Mouse (Mus musculus): Measurements from ENCODE around the gene Aip. TPM values are rescaled to one million over a fixed set of nuclear protein-coding genes. Genes with fewer than 3 reads are reported as not detected.

Aip gene
- polyA plus RNA-seq, 1 experiment from 2014 or later: 75.9 TPM

- 93% methylated on average over 2 of the region's 2 CpGs for WGBS
- no peak for ATAC-seq
- Histone ChIP-seq H3K4me2 (peak overlapping the region; percentile 81), H3K9ac (no peak overlapping the region), H3K4me1 (peaks cover 49% of the 10 kb centered on the region), H3K27me3 (peaks cover 32% of the 10 kb centered on the region), H3K36me3 (ENCODE audit: poor library complexity, severe bottlenecking) (peaks cover 13% of the 10 kb centered on the region; the same call in 1 of the 2 replicates), H3K4me3 (peak overlapping the region; percentile 50; the same call in 1 of the 2 replicates), H3K27ac (no peak overlapping the region), H3K9me3 (replicated peaks) (no peaks in the 10 kb centered on the region)
These were observed 23.6 kb downstream of the Aip start for GRCm38 (mm10) chr19:4102049-4102448.

DNA sequence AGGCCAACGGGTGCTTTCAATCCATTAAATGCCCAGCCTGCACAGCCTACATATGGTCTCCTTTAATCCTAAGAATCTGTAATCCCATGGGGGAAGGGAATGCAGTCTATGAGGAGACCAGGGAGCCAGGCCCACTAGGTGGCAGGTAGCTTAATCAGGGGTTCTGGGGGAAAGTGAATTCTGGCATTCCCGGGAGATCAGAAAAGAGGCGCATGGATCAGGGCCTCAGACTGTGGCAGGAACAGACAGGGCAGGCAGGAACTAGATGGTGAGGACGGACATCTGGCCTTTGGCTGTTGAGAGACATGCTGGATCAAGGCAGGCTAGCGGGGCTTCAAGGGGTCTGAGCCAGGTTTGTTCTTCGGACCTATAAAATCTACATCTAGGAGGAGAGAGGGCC, 24.2 kb downstream of the Aip start:
- ATAC-seq: no peak

GRCm38 (mm10) chr19:4100718-4101261, 24.9 kb downstream of the Aip start:
- H3K27me3 ChIP-seq: peaks cover 32% of the 10 kb centered on the region
- H3K4me2 ChIP-seq: peak overlapping the region; percentile 81
- WGBS: under 1% methylated on average over 45 of the region's 52 CpGs
- H3K36me3 ChIP-seq (ENCODE audit: poor library complexity, severe bottlenecking): peaks cover 9% of the 10 kb centered on the region; the same call in 1 of the 2 replicates
- H3K27ac ChIP-seq: no peak overlapping the region
- 0 out of 2 replicates have a peak, but pooled peaks have one; percentile 4 for ATAC-seq
- no peaks in the 10 kb centered on the region for H3K9me3 ChIP-seq (replicated peaks)
- peak overlapping the region; percentile 74 for H3K9ac ChIP-seq
- peaks cover 56% of the 10 kb centered on the region for H3K4me1 ChIP-seq
- peak overlapping the region; percentile 50 for H3K4me3 ChIP-seq

More for the DNA sequence above, 24.2 kb downstream of the Aip start:
- WGBS: 50% methylated on average over 6 of the region's 6 CpGs
- Histone ChIP-seq H3K27ac (no peak overlapping the region), H3K4me2 (peak overlapping the region; percentile 81), H3K4me3 (peak overlapping the region; percentile 50), H3K4me1 (peaks cover 50% of the 10 kb centered on the region), H3K27me3 (peaks cover 32% of the 10 kb centered on the region), H3K9me3 (replicated peaks) (no peaks in the 10 kb centered on the region), H3K9ac (peak overlapping the region; percentile 74), H3K36me3 (ENCODE audit: poor library complexity, severe bottlenecking) (peaks cover 9% of the 10 kb centered on the region; the same call in 1 of the 2 replicates)

DNA sequence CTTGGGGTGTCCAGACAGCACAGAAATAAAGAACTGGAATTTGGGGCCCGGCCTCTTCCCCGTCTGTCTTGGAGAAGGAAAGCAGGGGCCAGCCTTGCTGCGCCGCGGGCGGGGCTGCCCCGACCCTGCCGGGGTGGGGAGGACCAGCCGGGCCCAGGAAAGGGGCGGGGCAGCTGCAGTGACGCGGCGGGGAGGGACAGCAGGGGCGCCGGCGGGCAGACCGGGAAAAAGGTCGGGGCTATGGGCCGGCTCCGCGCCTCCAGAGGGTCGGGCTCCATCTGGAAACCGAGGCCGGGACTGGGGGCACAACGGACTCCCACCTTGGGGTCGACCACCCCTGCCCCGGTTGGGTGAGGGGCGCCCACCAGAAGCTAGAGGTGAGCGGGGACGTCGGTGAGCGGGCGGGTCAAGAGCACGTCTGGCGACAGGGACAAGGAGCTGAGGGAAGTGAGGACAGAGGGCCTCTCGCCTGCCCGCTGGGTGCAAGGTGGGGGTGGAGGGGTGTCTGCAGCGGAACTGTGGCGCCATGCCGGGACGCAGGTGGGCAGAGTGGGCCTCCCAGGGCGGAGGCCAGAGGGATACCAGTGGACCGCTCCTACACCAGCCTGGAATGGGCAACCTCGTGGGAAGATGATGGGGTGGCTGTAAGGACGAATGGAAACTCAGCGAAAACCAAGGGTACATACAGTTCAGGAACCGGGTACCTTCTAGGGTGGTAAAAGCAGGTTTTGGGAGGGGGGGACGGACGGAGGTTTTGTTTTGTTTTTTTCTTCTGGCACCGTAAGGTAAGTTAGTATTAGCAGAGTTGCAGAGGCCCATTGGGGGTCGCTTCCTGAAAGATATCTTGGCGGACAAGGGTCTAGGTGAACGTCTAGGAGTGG, 25.6 kb downstream of the Aip start, which contains the start of gene Pitpnm1:
TSS of gene Pitpnm1 (plus strand) at position 162 of the 881 bp plus-strand sequence.
- peak within 1 kb of the TSS; percentile 81 for H3K4me2 ChIP-seq
- H3K27me3 ChIP-seq: peaks cover 32% of the 10 kb centered on the region
- ATAC-seq: no peak
- H3K4me3 ChIP-seq: peak within 1 kb of the TSS; percentile 50
- 2% methylated on average over 53 of the region's 53 CpGs for WGBS
- peaks cover 56% of the 10 kb centered on the region for H3K4me1 ChIP-seq
- H3K9ac ChIP-seq: peak within 1 kb of the TSS; percentile 74
- H3K27ac ChIP-seq: no peak within 1 kb of the TSS
- H3K9me3 ChIP-seq (replicated peaks): no peaks in the 10 kb centered on the region
- 0 out of 2 replicates have a peak, but pooled peaks cover 2% of the 10 kb centered on the region for H3K36me3 ChIP-seq (ENCODE audit: poor library complexity, severe bottlenecking)

DNA sequence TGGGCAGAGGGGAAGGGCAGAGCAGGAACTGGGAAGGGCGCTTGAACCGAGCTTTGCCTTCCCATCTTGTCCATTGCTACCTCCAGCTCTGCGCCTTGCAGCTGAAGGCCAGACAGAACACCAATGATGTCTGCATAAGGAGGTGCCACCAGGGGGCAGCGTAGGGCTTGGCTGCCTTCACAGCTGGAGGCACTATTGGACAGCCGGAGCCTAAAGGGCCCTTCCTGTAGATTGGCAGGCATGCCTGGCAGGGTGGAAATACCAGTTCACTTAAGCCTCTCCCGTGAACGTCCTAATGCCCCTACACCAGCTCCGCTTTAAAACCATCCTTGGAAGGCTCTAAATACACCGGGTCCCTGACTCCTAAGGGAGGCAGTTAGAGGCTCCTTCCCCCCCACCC, 26.6 kb downstream of the Aip start:
- Histone ChIP-seq H3K9me3 (replicated peaks) (no peaks in the 10 kb centered on the region), H3K27me3 (peaks cover 32% of the 10 kb centered on the region), H3K4me1 (peaks cover 56% of the 10 kb centered on the region), H3K36me3 (ENCODE audit: poor library complexity, severe bottlenecking) (no peaks in the 10 kb centered on the region), H3K27ac (no peak overlapping the region), H3K9ac (0 out of 2 replicates have a peak overlapping the region, but pooled peaks have one; percentile 13), H3K4me2 (peak overlapping the region; percentile 81), H3K4me3 (0 out of 2 replicates have a peak overlapping the region, but pooled peaks have one; percentile 50)
- ATAC-seq: no peak
- 13% methylated on average over 9 of the region's 9 CpGs for WGBS

DNA sequence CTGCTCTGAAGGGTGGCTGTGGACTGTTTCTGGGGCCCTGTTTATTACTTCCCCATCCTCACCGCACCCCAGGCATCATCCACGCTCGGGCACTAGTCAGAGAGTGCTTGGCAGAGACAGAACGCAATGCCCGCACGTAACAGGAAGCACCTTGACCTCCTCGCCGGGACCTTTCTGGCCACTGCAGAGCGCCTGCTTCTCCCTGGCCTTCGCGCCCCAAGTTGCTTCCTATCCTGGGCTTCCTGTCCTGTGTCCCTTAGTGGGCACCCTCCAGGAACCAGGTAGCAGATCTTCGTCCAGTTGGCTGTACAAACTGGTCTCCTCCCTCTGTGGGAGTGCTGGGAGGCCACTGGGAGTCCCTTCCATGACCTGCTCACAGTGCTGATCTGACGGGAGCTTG, 27.2 kb downstream of the Aip start:
- Histone ChIP-seq H3K4me1 (peaks cover 56% of the 10 kb centered on the region), H3K27ac (no peak overlapping the region), H3K36me3 (ENCODE audit: poor library complexity, severe bottlenecking) (no peaks in the 10 kb centered on the region), H3K4me2 (peak overlapping the region; percentile 68; the same call in 1 of the 2 replicates), H3K9ac (0 out of 2 replicates have a peak overlapping the region, but pooled peaks have one; percentile 13), H3K27me3 (peaks cover 32% of the 10 kb centered on the region), H3K4me3 (no peak overlapping the region), H3K9me3 (replicated peaks) (no peaks in the 10 kb centered on the region)
- ATAC-seq: no peak
- 91% methylated on average over 13 of the region's 13 CpGs for WGBS

DNA sequence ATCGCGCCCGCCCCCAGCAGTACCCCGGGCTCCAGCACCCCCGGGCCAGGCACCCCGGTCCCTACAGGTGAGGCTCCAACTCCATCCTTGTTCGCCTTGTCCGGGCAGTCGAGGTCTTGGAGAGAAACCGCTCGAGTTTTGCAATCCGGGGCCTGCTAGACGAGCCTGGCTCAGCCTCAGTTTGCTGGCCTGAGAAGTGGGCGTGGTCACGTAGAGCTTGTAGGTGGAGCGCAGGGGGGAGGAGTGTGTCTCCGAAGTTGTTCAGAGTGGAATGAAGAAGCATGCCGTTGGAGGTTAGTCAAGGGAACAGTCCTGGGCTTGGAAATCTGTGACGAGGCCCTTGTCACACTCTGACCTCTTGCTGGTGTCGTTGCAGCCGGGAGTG, 28.2 kb downstream of the Aip start:
- under 1% methylated on average over 21 of the region's 21 CpGs for WGBS
- Histone ChIP-seq H3K36me3 (ENCODE audit: poor library complexity, severe bottlenecking) (no peaks in the 10 kb centered on the region), H3K4me2 (peak overlapping the region; percentile 68), H3K4me1 (peaks cover 56% of the 10 kb centered on the region), H3K9me3 (replicated peaks) (no peaks in the 10 kb centered on the region), H3K9ac (peak overlapping the region; percentile 68), H3K27ac (peak overlapping the region; percentile 88), H3K4me3 (peak overlapping the region; percentile 60), H3K27me3 (peaks cover 30% of the 10 kb centered on the region)
- no peak; the same call in 1 of the 2 replicates for ATAC-seq

- under 1% methylated on average over 62 of the region's 65 CpGs for WGBS
- Histone ChIP-seq H3K4me1 (peaks cover 54% of the 10 kb centered on the region), H3K27me3 (peaks cover 24% of the 10 kb centered on the region), H3K4me3 (peak within 1 kb of the TSS; percentile 60), H3K9ac (peak within 1 kb of the TSS; percentile 68), H3K4me2 (peak within 1 kb of the TSS; percentile 68), H3K36me3 (ENCODE audit: poor library complexity, severe bottlenecking) (no peaks in the 10 kb centered on the region), H3K27ac (peak within 1 kb of the TSS; percentile 88), H3K9me3 (replicated peaks) (no peaks in the 10 kb centered on the region)
- peak; percentile 94 for ATAC-seq
These were observed 28.8 kb downstream of the Aip start, which contains the start of gene Cdk2ap2 for GRCm38 (mm10) chr19:4096642-4097440. Cdk2ap2 (plus strand) TSS chr19:4097182.

- no peaks in the 10 kb centered on the region for H3K9me3 ChIP-seq (replicated peaks)
- peaks cover 43% of the 10 kb centered on the region for H3K4me1 ChIP-seq
- WGBS: 71% methylated on average over 3 of the region's 3 CpGs
- H3K4me2 ChIP-seq: peak overlapping the region; percentile 68; the same call in 1 of the 2 replicates
- no peak overlapping the region for H3K9ac ChIP-seq
- no peaks in the 10 kb centered on the region for H3K36me3 ChIP-seq (ENCODE audit: poor library complexity, severe bottlenecking)
- no peak for ATAC-seq
- H3K27me3 ChIP-seq: peaks cover 14% of the 10 kb centered on the region; the same call in 1 of the 2 replicates
- H3K4me3 ChIP-seq: no peak overlapping the region
- no peak overlapping the region for H3K27ac ChIP-seq
These were observed 29.9 kb downstream of the Aip start for GRCm38 (mm10) chr19:4095802-4096201.

DNA sequence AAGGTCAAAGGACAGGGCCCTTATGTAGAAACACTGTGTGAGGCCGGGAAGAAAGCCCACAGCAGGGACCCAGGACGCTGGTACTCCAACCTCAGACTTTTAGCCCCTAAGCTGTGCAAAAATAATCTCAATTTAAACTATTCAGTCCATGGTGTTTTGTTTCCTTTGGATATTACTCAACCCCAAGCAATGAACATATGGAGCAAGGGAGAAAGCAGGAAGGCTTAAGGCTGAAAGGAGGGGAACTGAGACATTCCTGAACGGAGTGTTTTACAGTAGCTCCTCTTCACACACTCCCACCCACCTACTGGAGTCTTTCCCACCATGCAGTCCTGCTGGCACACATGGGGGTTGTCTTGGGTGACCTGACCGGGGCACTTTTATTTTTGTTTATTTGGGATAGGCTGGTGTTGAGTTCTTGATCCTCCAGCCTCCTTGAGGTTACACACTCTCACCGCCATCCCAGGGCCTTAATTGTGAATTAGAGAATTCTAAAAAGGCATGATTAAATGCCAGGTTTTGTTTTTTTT, 30.8 kb downstream of the Aip start:
- Histone ChIP-seq H3K4me3 (no peak overlapping the region), H3K27me3 (peaks cover 6% of the 10 kb centered on the region; the same call in 1 of the 2 replicates), H3K36me3 (ENCODE audit: poor library complexity, severe bottlenecking) (no peaks in the 10 kb centered on the region), H3K4me2 (no peak overlapping the region), H3K4me1 (peaks cover 34% of the 10 kb centered on the region), H3K9me3 (replicated peaks) (no peaks in the 10 kb centered on the region), H3K27ac (no peak overlapping the region), H3K9ac (no peak overlapping the region)
- no peak for ATAC-seq
- WGBS: 80% methylated on average over 5 of the region's 5 CpGs

- Histone ChIP-seq H3K4me3 (no peak overlapping the region), H3K27me3 (peaks cover under 1% of the 10 kb centered on the region; the same call in 1 of the 2 replicates), H3K4me2 (no peak overlapping the region), H3K4me1 (peaks cover 29% of the 10 kb centered on the region), H3K27ac (no peak overlapping the region), H3K9me3 (replicated peaks) (no peaks in the 10 kb centered on the region), H3K9ac (no peak overlapping the region), H3K36me3 (ENCODE audit: poor library complexity, severe bottlenecking) (no peaks in the 10 kb centered on the region)
- no peak for ATAC-seq
- 83% methylated on average over 3 of the region's 3 CpGs for WGBS
These were observed 31.3 kb downstream of the Aip start for GRCm38 (mm10) chr19:4094348-4094747.

Data from forebrain, embryonic 13.5 days (tissue).